Mouse (Mus musculus) megakaryocyte progenitor cell, adult 5-6 weeks (primary cell): ENCODE results near the gene St7. TPM values are rescaled to one million over a fixed set of nuclear protein-coding genes. Genes with fewer than 3 reads are reported as not detected.
A peak's percentile ranks its signal among the peaks of the same experiment; 100 is the strongest.

Experiments
- ATAC-seq: replicated peaks from 2 replicates; pipeline ENCODE4 v1.8.0; 2016; ENCODE audit warnings: mild to moderate bottlenecking, moderate TSS enrichment, inconsistent platforms; ENCODE audit not compliant: poor library complexity
- total RNA-seq, 2 experiments: library from RNA; stranded (forward) in 1 of 2; stranded (reverse) in 1 of 2; fragments of 157-497, 149-512 nt in 1 of 2; fragments of 200-1000 nt in 1 of 2; gene quantifications; 2 replicates each; pipeline versions ENCODE4 v1.2.3 to v1.2.4; 2015 to 2017

St7 gene
- total RNA-seq, 2 experiments from 2014 or later: 37.4 to 46.3 TPM

DNA sequence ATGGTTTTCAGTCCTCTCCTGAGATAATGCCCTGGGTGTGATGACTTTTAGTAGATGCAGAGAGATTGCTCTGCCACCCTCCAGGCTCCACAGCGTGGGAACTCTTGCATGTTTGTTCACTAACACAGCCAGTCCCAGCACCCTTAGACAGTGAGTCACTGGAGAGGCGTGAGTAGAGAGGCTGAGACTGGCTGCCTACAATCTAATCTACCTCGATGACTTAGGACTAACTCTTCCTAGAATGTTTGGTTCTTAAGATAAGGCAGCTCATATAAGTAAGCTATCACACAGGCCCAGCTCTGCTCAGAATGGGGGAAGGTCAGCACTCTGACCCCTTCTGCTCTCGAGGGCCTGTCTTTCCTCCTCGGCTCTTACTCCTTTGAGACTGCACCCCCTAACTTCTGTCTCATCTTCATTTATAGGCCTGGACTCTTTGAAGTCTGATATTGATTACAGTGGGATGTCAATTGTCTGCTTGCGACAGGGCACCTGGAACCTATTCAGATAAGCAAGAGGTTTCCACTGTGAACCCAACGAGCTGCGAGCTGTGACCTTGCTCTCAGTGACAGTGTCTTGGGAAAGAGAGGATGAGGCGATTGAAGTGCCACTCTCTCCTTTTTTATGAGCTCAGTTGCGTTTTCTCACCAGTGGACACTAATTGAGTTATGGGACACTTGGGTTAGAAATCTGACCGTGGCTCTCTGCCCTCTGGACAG, 246.1 kb downstream of the St7 start:
- ATAC-seq: 0 out of 2 replicates have a peak, but pooled peaks have one; percentile 9

DNA sequence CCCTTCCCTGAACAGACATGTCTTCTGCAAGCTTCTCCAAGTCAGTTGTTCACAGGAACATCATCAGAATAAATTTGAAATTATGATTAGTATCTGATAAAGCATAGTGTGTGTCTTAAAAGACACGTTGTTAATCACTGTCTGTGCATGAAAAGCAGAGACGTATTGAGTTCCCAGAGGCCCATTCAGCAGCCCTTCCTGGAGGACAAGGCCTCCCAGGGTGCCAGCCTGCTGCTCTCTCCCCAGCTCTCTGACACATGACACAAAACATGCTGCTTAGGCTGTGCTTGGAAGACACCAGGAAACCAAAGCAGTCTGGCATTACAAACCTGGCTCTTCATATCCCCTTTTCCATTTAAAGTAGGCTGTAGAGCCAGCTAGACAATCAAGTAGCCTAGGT, 249.2 kb downstream of the St7 start:
- ATAC-seq: no peak

DNA sequence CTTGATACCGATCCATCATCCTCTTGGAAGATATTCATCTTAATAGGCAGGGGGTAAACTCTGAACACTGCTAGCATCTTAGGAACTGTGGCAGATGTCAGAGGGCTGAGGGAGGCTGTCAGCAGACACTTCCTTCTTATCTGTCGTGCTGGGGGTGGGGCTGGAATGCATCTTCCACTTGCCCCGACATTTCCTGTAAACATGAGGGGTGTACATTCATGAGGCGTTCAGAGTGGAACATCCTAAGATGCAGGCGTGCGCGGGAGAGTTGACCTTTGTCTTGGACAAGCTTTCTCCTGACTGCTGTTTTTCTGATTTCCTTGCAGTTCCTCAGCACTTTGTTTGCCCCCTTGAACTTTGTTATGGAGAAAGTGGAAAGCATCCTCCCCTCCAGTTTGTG, 249.6 kb downstream of the St7 start:
- ATAC-seq: no peak

DNA sequence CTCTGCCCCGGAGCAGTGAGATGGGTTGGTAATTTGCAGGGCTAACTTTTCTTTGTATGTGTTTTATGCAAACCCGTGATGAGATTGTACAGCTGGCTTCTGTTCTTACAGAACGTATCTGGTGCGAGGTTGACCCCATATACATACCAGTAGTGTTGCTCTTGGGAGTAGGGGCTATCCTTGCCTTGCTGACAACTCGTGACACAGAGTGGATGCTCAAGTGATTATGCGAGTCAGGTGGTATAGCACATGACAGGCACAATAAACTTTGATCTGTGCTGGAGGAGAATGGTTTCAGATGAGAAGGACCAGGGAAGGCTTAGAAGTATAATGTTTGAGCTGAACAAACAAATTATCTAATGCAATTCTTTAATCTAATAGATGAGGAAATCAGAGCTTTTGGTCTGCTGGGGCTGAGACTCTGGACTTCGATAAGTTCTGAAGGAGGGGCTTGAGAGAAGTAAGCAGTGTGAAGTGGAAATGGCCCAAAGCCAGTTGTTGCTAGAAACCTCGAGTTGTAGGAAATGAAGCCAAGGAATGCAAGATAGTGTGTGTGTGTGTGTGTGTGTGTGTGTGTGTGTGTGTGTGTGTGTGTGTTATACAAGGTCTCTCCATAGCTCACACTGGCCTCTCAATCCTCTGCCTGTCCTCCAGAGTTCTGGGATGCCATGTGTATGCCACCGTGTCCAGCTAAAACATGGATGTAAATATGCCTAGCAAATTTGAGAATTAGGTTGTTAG, 251.3 kb downstream of the St7 start:
- ATAC-seq: no peak

DNA sequence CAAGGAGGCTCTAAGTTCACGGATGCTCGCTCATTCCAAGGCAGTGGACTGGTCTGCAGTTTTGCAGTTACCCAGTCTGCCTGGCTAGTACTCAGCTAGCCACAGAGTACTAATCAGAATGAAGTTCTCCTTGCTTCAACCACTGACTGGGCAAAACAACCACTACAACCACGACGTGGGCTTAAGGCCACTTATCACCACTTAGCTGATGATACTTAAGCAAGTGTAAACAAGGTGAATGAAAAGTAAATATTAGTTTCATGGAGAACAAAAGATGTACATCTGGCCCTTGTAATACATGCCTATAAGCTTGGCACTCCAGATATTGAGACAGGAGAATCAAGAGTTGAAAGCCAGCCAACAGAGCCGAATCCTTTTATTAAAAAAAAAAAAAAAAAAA, 253.7 kb downstream of the St7 start:
- no peak for ATAC-seq

DNA sequence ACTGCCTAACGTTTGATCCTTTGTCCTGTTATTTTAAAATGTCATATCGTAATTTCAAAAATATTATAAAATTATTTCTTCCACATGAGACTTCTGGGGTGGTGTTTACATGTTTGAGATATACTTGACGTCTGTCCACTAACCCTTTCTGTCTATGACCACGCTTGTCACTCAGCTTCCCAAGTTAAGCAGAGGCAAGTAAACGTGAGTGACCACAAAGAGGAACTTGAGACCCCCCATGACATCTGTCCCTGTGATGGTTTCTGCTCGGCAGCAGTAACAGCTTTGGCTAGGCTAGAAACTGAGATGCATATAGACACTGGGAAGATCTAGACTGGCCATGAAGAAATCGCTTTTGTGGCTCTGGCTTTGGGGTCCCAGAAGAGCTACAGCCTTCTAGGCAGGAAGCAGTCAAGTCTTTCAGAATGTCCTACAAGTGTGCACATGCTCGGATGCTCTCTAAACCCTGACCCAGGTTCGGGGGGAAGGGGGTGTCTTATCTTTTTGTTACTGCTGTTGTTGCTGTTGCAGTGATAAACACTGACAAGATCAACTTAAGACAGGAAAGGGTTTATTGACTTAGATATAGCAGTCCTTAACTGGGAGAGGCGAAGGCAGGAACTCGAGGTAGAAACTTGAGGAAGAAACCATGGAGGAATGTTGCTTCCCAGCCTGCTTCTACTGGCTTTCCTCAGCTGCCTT, 254.5 kb downstream of the St7 start:
- peak; percentile 88 for ATAC-seq

DNA sequence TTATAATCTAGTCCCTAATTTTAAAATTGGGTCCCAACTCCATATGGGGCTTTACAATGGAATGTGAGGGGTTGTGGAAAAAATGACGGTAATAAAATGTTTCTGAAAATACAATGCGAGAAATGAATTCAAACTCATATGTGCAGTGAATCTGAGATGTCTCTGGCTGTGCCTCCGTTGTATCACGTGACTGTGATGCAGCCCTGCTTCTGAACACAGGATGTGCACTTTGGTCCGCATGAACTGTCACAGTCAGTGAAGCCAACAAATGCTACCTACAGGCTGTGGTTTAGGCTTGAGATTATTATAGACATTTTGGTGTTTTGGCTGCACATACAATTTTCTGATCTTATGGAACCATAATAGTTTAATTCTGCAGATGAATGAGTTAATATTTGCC, 256.4 kb downstream of the St7 start:
- no peak for ATAC-seq

DNA sequence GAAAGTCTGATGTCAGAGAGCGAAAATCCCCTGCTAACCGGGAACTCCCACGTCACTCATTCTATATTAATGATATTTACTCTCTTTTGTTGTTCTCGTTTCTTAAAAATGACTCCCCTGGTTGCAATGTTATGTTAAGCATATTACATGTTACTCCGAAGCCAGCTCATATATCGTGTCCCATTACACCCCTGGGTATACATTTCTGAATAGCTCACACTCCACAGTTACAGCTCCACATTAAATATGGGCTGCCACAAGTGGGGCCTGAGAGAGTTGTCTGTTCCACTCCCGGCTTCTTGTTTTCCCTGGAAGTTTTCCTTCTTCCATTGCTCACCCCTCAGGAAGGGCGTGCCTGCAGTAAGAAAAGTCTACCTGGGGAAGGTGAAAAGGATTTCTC, 259.0 kb downstream of the St7 start:
- ATAC-seq: no peak

DNA sequence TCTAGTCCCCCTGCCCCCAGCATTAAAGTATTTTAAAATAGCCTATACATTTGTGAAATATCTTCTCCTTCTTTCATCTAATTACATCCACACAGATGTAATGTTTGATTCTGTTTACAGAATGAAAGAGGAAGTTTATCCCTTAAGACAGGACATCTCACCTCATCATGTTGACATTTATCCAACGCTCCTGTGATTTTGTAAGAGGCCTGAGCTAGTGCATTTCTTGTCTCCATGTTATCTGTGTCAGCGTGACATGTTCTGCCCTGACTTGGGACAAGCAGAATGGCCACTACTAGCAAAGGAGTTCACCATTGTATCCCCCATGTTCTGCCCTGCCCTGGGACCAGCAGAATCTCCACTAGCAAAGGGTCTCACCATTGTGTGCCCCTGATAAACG, 270.7 kb downstream of the St7 start:
- no peak for ATAC-seq

DNA sequence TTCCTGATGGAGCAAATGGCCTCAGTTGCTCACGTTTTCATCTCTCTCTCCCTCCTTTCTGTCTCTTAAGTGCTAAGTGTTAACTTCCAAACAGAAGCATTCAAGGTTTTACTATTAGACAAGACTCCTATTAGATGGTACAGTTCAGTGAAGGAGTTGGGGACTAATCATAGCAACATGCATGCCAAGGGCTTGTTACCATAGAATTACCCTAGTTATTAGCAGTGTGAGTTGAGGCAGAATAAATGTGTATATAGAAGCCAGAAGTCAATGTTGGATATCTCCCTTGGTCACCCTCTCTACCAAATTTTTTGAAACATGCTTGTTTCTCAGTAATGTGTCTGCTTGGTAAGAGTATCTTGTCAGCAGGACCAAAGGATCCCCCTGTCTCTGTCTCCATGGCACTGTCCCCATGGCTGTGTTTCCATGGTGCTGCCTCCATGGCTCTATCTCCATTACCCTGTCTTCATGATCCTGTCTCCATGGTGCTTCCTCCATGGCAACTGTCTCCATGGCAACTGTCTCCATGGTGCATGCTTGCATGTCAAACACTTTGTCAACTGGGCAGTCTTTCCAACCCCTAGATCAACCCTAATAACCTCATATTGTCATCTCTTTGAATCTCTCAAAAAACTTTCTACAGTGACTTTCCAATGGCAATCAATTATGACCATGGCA, 275.9 kb downstream of the St7 start:
- ATAC-seq: no peak

DNA sequence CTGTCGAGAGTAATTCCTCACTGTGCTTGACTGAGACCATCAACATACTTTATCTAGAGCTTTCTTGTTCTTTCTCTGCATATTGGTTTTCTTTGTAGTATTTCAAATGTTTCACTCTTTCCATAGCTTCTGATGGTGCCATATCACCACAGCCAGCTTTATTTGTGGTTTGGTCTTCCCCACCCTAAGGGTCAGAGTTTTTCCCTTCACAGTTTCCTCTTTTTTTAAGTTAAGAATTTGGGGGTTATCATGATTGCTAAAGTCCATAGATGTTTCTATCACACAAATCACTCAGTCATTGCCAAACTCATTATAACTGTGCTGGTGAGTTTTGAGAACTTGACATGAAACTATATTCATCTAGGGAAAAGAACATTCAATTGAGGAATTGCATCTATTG, 277.1 kb downstream of the St7 start:
- peak; percentile 55 for ATAC-seq

DNA sequence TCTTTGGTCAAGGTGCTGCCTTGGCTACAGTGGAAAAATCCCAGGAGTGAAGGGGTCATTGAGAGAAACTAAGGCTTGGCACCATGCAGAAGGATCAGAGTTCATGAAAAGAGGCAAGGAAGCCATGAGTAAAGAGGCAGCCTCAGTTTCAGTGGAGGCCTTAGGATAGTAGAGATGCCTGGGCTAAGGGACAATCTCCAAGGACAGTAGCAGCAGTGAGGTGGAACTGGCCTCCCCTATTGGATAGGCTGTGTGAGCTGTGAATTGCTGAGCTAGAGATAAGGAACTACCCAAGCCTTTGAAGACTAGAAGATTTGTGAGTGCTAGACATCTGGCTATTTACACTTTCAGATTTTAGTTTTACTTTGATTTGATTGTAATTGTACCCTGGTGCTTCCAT, 278.7 kb downstream of the St7 start:
- no peak for ATAC-seq

DNA sequence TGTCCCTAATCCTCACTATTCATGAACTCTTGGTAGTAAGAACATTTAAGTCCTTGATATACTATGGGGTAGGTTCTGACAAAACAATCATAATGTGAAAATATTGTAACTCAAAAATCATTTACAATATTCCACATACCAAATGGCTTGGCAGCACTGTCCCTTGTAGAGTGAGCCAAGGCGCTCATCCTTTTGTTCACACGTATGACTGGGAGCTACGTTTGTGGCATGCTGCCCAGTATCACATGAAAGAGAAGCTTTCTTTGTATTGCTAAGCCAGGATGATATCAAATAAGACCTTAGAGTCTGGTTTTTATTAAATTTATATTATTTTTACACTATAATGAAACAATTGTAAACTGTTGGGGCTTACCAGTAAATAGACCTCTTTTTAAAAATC, 281.7 kb downstream of the St7 start:
- ATAC-seq: no peak

DNA sequence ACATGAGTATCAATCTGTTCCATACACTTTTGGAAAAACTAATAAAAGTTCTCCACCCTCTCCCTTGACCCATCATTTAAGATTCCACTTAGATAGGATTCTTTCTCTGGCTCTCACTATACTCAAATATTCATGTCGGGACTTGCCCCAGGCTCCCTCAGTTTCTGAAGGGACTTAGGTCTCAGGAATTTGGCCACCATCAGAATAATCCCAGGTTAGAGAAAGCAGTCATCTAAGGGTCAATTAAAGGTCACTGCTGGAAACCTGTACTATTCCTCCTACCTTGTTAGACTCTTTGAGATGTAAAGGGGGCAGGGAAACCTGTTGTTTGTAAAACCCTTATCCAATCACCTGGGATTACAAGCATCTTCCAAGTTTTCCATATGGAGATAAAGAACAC, 284.4 kb downstream of the St7 start:
- no peak for ATAC-seq

DNA sequence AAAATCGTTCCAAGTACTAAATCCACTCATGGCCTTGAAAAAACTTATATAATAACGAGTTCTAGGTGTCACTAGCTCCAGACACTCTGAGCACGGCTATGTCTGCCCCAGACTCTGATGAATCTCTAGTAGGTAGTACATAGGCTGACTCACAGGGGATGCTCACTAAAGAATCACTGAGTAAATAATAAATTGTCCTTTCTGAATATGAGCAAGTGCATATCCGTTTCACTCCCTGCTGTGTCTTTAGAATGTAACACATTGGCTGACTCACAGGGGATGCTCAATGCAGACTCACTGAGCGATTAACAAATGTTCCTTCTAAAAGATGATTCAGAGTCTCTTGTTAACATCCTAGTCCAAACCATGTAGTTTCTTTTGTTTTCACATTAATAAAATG, 285.6 kb downstream of the St7 start:
- no peak for ATAC-seq

DNA sequence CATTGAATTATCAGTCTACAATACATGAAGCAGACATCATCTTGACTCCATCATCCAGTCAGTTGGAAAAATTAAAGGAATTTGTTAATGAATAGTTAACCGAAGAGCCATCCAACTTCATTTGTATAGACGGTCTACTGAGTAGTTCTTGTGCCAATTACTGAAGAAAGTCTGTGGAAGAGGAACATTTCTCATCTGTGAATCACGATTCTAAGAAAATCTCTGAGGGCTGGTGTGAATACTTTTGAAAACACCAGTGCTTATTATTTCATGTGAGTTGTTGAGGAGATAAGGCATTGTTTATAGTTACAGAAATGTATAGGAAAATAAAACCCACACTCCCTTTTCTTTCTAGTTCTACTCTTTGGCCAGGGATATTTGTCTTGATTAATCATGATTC, 286.1 kb downstream of the St7 start:
- no peak for ATAC-seq

DNA sequence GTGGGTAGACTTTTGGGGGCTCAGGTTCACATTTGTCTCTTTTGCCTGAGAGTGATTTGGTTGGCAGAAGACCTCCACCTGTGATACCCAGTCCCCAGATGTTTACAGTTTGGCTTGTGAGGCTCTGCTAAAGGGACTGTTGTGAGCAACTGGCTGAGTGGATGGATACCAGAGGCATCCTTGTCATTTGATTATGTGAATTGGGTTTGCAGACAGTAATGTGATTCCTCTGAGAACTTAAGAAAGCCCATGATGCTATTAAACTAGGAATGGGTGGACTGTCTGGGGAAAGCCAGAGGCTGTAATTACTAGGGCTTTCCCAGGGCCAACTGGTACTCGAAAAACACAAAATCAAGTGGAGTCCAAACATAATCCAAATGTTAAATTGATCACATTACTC, 286.6 kb downstream of the St7 start:
- no peak for ATAC-seq

DNA sequence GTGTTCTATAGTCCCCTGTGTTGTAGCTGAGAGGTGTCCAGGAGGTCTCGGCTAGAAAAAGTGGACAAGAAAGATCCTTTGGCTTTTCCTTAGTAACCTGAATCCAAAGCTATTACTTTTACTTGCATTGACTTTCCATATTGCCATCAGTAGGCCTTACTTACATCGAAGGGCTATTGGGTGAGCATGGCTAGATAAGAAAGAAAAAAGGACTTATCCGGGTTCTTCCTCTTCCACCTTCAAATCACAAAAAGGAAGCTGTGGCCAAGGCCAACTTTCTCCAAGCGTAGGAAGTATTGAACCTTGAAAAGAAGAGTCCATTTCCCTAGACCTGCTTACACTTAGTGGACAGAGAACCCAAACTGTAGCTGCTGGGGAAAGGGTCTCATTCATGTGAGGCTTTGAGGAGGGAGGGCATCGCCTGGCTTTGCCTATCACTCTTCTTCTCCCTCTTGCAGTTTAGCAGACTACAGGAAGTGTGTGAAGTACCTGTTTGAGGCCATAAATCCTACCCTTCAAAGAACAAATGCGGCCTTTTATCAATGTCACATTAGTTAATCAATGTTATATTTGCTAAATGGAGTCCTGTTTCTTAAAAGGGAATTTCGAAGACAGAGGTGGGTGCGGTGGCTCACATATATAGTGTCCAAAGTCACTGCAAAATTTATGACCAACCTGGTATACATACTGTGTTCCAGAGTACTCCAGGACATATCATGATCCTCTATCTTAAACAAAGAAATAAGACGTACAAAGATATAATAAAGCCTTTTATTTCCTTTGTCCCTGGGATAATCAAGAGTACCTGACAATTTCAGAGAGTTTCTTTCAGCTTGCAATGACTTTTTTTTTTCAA, 297.7 kb downstream of the St7 start:
- no peak for ATAC-seq

DNA sequence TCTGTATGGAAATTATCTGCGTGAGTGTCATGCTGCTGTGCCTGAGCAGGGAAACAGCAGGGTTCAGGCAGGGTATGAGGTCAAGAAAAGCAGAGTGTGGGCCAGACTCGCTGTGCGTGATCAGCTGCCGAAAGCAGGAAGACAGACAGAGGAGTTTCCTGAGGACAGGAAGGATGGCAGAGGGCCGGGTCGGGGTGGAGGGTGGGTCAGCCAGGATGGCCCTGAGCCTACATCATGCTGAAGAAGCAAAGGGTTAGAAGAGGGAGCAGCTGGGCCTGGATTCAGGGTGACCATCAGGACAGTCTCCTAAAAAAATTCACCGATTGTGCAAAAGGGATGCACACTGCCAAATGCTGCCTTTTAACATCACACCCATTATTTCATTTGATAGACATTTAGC, 298.9 kb downstream of the St7 start:
- no peak for ATAC-seq
